Mouse (Mus musculus) forelimb bud, embryonic 11.5 days (tissue): ENCODE measurements around the gene Kcnma1.
A peak's percentile ranks its signal among the peaks of the same experiment; 100 is the strongest.

Experiments used
- DNase-seq: peaks from one replicate; pipeline ENCODE4 v3.0.0-alpha.2; 2012; ENCODE audit warnings: low read depth, low spot score

The Kcnma1 gene

DNA sequence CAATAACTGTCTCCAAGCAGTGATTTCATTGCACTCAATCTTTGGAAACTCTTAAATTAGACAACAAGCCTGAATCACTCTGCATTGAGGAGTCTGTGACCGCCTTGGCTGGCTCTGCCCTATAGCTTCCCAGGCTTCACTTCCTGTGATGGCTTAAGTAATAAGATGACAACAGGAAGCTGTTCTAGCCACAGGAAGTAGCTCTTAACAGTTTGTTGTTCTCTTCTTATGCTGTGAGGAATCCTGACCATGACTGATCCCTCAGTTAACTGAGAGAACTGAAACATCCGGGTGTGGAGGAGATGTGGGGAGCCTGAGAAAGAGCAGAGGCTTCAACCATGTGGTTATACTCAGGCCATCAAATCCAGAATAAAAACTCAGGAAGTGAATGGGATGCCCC, 549.2 kb downstream of the Kcnma1 start:
- DNase-seq, result no peak

DNA sequence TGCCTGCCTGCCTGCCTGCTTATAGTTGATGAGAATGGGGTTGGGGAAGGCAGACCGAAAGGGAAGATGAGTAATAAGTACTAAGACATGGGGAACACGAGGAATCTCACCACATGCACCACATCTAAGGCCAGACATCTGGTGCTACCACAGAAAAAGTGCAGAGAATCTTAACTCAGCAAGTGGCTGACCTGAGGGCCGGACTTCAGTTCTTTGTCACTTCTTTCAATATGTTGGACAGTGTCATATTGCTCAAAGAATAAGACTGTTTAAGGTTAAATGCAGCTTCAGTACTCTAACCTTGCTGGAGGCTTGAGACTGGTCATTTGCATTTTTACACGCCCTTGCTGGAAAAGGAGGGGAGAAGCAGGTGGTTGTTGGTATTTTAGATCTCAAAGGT, 555.7 kb downstream of the Kcnma1 start:
- no peak for DNase-seq

DNA sequence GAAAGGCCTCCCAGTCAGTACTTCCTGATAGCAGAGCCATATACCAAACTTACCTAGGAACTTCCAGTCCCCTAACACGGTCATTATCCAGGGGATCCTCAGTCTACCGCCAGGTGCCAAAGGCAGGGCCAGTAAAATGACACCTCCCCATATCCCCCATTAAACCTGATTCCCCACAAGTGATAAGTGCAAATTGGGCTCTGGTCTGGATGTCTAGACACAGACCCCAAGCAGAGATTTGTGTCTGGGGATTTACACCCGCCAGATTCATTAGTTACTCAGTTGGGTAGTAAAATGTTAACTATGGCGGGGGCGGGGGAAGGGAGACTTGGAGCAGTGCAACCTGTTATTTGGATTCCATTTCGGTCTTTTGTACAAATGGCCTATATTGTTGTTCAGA, 562.6 kb downstream of the Kcnma1 start:
- peak; percentile 76 for DNase-seq

DNA sequence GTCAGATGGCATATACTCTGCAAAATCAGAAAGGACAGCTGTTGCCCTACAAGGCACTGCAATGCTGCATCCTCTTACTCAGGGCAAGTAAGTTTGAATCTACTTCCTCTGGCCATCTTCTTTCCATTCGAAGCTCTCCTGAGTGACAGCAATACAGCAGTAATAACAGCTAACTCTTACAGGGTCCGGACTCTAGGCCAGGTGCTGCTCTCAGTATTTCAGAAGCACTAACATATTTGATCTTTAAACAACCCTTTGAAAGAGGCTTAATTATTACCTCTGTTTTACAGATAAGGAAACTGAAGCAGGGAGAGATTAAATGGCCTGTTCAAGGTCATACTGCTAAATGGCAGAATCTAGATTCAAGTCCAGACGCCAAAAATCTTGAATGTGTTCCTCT, 576.8 kb downstream of the Kcnma1 start:
- DNase-seq, result no peak

DNA sequence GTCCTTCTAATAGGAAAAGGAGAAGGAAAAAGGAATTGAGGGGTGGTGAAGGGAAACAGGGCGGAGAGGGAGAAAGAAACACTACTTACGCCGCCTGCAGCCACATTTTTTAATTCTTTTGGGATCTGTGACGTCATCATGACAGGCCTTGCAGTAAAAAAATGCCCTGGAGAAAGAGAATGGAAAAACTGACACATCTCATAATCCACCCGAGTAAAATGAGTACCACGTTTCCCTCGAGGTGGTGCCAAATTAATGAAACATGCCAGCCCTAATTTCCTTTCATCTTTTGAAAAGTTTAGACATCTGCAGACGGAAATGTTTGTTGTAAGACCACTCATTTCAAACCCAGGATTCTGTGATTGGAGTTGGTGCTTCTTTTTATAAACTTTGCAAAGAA, 578.4 kb downstream of the Kcnma1 start:
- no peak for DNase-seq

DNA sequence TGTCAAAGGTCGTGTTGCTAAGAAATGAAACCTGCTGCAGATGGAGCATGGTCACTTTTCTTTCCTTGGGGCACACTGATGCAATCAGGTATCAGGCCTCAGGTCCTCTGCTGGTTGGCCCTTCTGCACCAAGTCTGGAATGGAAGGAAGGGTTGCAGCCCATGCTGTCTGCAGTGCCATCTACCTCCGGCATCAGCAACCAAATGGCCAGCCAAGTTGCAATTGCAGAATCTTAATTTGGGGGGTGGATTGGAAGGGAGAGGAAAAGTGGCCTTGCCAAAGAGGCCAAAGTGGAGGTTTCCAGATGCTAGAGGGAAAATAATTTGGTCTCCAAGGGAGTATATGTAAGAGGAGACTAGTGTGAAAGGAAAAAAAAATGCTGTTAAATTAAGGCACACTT, 584.3 kb downstream of the Kcnma1 start:
- DNase-seq, result no peak

DNA sequence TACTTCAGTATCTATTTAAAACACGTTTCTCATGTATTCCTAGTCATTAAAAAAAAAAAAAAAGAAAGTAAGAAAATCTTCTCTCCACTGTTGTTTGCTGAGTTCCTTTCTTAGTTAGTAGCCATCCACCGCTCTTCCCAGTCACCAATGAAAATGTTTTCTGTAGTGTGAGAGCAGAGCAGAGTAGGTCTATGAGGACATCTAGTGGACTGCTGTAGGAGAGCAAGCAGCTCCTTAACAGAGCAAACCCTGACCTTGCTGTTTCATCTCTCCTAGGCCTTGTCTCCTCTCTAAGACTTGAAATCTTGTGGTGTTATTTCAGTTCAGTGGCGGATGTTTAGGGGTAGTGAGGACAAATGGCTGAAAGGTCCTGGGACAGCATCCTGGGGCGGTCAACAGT, 585.2 kb downstream of the Kcnma1 start:
- DNase-seq, result peak; percentile 64

DNA sequence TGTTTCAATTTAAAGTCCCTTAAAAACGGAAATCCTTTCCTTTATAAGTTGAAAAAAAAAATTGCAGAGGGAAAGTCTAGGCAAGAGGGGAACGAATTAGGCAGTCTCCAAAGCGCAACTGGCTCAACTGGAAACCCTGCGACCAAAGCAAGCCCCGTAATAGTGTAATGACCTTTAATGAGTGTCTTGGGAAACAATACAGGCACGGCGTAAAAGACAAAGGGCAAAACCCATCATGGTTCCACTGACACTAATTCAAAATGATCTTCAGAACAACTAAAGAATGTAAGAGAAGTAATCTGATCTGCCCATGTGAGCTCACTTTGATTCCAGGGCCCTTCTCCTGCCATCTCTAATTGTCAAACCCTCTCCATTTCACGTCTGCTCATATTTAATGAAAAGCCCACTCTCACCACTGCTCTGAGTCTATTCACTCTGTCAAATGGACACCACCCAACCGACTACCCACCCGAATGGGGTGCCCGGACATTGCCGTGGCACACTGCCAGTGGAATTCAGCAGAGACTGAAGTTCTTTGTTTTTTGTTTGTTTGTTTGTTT, 591.7 kb downstream of the Kcnma1 start:
- DNase-seq, result no peak

DNA sequence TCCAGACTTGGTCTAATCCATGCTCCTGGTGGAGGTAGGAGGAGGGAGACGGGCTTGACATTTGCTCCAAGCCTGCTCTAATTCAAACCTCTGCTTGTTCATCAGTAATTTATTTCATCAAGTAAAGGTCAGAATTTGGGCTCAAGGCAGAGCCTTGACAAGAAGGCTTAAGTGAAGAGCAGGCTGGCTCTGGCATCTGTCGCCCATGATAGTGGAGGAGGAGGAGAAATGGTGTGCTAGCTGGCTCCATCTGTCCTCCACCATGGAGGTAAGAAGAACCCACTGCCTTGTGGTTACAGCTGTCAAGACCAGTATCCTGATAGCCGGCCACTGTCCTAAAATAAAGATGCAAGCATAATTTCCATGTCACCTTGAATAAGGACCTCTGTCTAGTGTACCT, 595.3 kb downstream of the Kcnma1 start:
- DNase-seq, result no peak

DNA sequence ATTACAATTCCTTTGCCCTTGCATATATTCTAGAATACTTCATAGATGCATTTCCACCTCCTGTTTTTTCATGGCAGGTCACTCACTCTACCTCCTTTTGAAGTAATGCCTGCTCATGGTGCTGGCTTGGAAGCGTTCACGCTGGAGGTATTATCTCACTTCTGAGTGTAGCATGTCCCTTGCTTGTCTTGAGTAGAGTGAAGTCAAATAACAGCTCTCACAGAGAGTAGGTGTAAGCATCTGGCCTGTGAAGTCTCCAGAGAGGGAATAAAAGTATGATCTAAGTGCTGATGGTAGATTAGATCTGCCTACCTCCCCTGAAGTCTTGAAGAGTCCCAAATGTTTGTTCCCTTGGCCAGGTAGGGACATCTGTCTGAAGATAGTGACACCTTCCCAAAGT, 607.2 kb downstream of the Kcnma1 start:
- DNase-seq, result no peak

DNA sequence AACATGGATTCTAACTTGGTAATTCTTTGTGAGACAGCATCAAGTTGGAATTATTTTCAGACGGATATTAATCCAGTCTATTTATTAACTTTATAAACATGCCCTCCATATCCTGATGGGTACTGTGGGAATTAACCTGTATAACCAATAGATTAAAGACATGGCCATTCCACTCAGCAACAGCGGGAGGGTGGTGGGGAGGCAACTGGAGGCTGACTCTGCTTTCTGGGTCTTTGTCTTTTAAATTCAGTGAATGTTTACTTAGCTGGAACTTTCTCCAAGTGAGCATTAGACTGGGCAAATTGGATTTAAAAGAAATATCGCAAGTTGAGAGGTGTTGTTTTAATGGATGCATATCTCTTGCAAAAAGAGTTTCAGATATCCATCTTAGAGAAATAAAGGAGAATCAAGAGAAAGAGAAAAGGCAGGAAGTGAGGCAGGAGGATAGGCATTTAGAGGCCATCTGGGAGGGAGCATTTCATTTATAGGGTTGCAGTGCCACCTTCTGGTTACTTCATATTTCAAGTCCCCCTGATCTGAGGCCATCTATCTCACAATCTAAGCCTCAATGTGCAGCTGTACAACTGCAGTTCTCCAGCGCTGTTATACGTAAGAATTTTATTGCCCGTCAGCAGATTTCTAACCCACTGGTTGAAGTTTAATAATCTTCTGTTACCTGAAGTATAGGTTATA, 613.4 kb downstream of the Kcnma1 start:
- DNase-seq, result peak; percentile 89

DNA sequence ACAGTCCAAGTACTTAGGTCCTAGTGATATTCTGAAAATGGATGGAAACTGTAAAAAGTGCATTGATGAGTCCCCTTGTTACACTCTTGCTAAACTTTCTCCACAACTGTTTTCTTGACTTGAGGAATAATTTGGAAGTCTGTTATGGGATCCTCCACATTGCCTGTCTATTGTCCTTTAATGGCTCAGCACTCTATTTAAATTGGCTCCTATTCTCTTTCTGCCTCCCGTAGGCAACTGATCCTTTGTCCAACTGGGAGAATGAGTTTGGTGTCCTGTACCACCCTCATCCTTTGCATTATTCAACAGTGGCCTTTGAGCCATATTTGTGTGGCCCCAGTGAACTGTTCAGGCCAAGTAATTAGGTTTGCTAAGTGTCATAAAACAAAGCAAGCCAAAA, 616.6 kb downstream of the Kcnma1 start:
- no peak for DNase-seq

DNA sequence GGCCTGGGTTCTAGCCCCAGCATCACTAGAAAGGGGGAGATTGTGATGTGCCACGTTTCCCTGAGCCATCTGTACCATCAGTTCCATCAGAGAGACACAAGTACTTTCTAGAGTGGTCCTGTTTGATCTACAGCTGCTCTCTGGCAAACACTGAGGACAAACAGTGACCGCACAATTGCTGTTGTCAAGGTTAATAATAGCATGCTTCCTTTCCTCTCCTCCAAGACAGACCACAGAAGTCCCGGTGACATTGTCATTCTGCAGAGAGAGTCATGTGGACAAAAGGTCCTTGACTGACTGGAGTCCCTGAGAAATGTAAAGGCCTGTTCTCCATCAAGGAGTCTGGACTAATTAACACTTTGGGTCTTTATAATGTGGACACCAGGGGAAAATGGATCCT, 622.7 kb downstream of the Kcnma1 start:
- DNase-seq, result no peak

DNA sequence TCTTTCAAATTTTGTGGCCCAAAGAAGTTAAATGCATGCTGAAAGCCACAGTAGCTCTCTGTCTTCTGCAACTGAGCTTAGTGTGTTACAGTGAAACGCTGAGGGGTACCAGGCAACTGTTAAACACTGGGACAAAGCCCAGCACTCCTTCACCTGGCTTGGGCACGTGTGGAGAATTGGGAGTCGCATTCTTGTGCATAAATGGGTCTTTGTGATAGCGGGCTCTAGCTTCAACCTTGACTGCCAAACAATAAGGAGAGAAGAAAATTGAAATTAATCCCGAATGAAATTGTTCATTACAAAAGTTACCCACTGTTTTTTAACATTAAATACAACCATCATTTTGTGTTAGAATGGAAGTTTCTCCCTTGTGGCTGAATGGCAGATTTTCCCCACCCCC, 623.5 kb downstream of the Kcnma1 start:
- DNase-seq, result no peak

DNA sequence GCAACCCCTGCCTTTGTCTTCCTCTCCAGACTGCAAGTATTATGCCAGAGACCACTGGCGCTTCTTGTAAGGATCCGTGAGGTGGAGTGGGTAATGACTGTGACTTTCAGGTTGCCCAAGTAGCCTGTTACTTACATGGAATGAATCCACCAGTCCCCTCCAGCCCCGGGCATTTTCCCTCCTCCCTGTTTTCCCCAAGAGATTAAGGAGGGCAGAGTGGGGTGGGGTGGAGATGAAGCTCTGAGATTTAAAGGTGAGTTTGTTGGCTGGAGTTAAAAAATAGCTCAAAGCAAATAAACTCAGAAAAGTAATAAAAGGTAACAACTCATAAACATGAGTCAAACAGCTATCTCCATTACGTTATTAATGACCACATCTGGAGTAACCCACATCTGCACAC, 624.1 kb downstream of the Kcnma1 start:
- DNase-seq, result peak; percentile 70

DNA sequence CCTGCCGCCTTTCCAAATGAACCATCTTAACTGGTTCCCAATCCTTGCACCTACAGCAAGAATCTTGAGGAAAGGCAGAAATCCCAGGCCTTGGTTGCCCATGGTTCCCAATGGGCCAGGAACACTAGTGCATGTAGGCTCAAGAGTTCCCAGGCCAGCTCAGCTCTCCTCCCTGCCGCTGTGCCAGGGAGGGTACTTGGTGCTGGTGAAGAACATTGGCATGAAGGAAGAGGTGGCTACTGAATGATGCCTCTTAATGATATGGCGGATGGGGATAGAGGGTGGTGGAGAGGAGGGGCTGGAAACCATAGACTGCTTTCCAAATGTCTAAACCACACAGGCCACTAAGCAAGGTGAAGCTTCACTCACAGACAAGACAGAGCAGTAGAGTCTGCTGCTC, 627.5 kb downstream of the Kcnma1 start:
- DNase-seq, result no peak

DNA sequence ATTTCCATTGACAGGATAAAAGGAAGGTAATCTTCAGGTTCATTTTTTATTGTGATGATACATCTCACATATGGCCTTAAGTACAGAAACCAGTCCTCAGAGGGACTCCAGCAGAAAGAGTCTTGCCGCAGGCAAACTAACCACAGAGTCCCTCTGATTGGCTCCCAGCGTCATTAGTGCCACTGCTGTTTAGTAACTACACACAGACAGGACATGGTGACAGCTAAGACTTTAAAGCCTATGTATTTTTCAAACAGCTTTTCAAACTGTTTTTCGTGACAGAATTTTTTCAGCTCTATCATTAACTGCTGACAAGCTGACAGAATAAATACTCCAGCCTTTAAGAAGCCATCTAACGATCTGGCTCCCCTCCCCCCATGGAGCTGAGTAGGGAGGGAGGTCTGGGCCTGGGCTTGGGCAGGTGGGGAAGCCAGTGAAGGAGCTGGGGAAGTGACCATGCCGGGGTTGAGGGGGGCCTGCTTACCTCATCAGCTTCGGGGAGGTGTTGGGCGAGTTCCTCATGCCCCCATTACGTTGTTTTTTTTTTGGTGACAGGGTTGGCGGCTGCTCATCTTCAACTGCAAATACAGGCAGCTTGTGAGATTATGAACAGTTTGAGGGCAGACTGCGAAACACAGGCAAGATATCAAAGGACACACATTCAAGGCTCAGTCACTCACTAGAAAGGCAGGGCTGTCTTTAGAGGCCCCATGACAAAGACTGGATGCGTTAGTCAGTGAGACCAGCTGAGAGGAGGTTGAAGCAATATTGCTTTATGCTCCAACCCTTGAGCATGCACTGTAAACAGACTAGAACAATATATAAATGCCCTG, 628.3 kb downstream of the Kcnma1 start:
- DNase-seq, result peak; percentile 81

DNA sequence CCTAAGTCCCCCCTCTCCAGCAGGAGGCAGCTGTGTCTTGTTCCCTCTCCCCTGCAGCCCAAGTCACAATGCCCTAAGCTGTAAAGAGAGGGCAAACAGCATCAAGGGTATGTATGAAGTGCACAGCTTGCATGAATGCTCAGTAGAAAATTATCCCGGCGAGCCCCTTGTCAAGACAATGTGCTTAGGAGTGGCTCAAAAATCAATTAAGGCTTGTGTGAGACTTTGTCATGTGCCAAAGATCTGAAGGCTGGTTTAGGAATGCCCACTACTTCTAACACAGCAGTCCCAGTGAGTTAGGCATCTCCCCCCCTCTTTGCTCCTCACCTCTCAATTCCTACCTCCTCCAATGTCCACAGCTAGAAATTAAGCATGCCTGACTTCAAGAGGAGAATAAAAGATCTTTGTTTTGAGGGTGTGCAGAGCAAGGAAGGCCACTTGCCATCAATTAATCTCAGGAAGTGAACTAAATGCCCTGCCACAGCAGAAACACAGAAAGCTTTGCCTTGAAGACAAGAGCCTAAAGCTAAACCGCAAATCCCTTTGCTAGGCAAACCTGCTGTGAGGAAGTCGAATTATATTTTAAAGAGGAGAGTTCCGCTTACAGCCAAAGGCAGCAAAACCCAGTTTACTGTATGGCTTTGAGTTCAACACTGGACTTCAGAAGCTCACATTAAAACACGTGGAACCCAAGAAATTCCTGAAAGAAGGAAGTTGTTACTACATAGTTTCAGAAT, 635.8 kb downstream of the Kcnma1 start:
- DNase-seq, result peak; percentile 43

DNA sequence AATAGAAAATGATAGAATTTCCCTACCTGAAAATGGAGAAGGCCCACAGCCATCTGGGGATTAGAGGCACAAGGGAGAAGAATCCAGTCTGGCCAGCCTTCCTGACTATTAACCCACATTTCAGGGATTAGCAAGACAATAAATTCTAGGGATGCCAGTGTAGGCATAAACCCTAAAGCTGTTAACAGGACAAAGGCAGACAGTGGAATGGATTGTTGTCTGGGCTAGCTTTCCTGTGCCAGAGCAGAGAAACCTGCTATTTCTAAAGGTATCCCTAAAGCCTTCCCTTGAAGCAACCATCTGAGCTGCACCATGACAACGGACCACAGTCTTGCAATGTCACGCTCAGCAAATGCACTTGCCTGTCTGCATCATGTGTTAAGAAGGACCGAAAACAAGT, 642.3 kb downstream of the Kcnma1 start:
- DNase-seq, result no peak

DNA sequence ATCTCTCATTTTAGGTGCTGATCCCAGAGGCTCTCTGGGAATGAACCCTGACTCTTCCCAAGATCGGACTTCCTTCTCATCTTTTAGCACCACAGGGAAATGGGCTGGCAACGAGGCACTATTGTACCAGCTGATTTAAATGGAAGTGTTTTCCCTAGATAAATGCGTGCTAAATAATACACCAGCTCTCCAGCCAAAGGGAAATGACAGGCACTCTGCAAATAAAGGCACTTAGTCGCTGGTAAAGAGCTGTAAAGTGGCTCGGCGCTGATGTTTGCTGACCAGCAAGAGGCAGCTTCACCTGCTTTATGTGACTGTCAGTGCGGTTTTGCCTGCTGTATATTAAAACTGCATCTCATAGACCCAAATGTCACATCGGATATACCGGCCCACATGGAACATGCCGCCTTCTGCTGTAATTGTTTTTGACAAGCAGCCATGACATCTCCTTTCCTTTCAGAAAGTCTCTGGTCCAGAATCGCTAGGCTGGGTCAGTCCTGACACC, 653.7 kb downstream of the Kcnma1 start:
- no peak for DNase-seq

DNA sequence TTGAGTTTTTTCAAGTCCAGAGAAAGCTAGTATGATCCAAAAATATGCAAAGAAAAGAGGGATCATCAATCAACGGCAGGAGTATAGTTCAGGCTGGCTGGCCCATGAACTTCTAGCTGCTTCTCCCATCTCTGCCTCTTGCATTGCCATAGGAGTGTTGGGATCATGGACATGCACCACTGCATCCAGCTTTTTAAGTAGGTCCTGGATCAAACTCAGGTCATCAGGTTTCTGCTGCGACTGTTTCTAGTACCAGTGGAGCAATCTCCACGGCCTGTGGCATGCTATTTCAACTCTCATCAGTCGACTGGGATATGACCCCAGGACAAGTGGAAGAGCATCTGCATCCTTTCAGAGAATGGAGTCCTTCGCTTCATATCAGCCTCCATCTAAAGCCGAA, 655.5 kb downstream of the Kcnma1 start:
- DNase-seq, result no peak
